Mouse (Mus musculus) c-Kit-negative CD71-positive TER-119-positive erythroid progenitor cells, embryonic 14.5 days (primary cell): ENCODE measurements around the gene Dclk1.

Source experiments
- DNase-seq: peaks from one replicate; pipeline ENCODE4 v3.0.0-alpha.2; 2013; ENCODE audit warnings: low read depth, low spot score

Gene Dclk1

GRCm38 (mm10) chr3:55496462-55496941 is 254.3 kb downstream of the Dclk1 start:
- no peak for DNase-seq

GRCm38 (mm10) chr3:55499298-55499697 is 257.1 kb downstream of the Dclk1 start:
- no peak for DNase-seq

GRCm38 (mm10) chr3:55510198-55510597 is 268.0 kb downstream of the Dclk1 start:
- no peak for DNase-seq

- DNase-seq = no peak
Observed at GRCm38 (mm10) chr3:55511658-55512057, 269.5 kb downstream of the Dclk1 start.

- DNase-seq = no peak
Observed at GRCm38 (mm10) chr3:55515966-55516365, 273.8 kb downstream of the Dclk1 start.

- no peak for DNase-seq
Observed at GRCm38 (mm10) chr3:55517454-55518014, 275.4 kb downstream of the Dclk1 start.

- no peak for DNase-seq
Observed at GRCm38 (mm10) chr3:55520240-55521180, 278.3 kb downstream of the Dclk1 start.

GRCm38 (mm10) chr3:55521776-55522175 is 279.6 kb downstream of the Dclk1 start:
- DNase-seq = no peak

- no peak for DNase-seq
Observed at GRCm38 (mm10) chr3:55523224-55523623, 281.1 kb downstream of the Dclk1 start.

GRCm38 (mm10) chr3:55523735-55524477 is 281.7 kb downstream of the Dclk1 start:
- DNase-seq = no peak

GRCm38 (mm10) chr3:55524491-55525195 is 282.5 kb downstream of the Dclk1 start:
- DNase-seq = no peak

- no peak for DNase-seq
Observed at GRCm38 (mm10) chr3:55526470-55526869, 284.3 kb downstream of the Dclk1 start.

GRCm38 (mm10) chr3:55527566-55527965 is 285.4 kb downstream of the Dclk1 start:
- no peak for DNase-seq

- DNase-seq = no peak
Observed at GRCm38 (mm10) chr3:55528012-55528411, 285.8 kb downstream of the Dclk1 start.

- no peak for DNase-seq
Observed at GRCm38 (mm10) chr3:55529414-55529813, 287.2 kb downstream of the Dclk1 start.

- DNase-seq = no peak
Observed at GRCm38 (mm10) chr3:55531204-55532044, 289.3 kb downstream of the Dclk1 start.

GRCm38 (mm10) chr3:55532175-55532973 is 290.2 kb downstream of the Dclk1 start:
- DNase-seq = no peak

- no peak for DNase-seq
Observed at GRCm38 (mm10) chr3:55535591-55536200, 293.5 kb downstream of the Dclk1 start.

GRCm38 (mm10) chr3:55536901-55537300 is 294.7 kb downstream of the Dclk1 start:
- DNase-seq = no peak
